Mouse (Mus musculus): ENCODE measurements at regions not wholly inside any gene's neighbourhood (a gene's known extent, or its start where the extent isn't known, plus 50 kb on each side); places are given as distances from the start of the nearest gene placed in this dataset.

GRCm38 (mm10) chr10:17200524-17201426, 522.2 kb upstream of the Cited2 start:
- 85% methylated on average over 8 of the region's 8 CpGs for WGBS

GRCm38 (mm10) chr10:17201427-17201745, 521.6 kb upstream of the Cited2 start:
- no peak overlapping the region for H3K4me3 ChIP-seq (replicated peaks)
- no peak overlapping the region for H3K27ac ChIP-seq
- H3K27me3 ChIP-seq = no peaks in the 10 kb centered on the region
- no peaks in the 10 kb centered on the region for H3K36me3 ChIP-seq
- no peaks in the 10 kb centered on the region for H3K9me3 ChIP-seq
- 90% methylated on average over 1 of the region's 1 CpGs for whole genome bisulfite sequencing
- no peak overlapping the region for H3K9ac ChIP-seq (replicated peaks)
- peaks cover 15% of the 10 kb centered on the region for H3K4me1 ChIP-seq (replicated peaks)
- no peak overlapping the region for H3K4me2 ChIP-seq (replicated peaks)
- no peak for ATAC-seq

More at GRCm38 (mm10) chr10:17200524-17201426, 522.2 kb upstream of the Cited2 start:
- no peak for ATAC-seq
- Histone ChIP-seq H3K9ac (replicated peaks) (no peak overlapping the region), H3K4me1 (replicated peaks) (peaks cover 18% of the 10 kb centered on the region), H3K27me3 (no peaks in the 10 kb centered on the region), H3K9me3 (no peaks in the 10 kb centered on the region), H3K36me3 (no peaks in the 10 kb centered on the region), H3K4me2 (replicated peaks) (no peak overlapping the region), H3K4me3 (replicated peaks) (no peak overlapping the region), H3K27ac (no peak overlapping the region)

DNA sequence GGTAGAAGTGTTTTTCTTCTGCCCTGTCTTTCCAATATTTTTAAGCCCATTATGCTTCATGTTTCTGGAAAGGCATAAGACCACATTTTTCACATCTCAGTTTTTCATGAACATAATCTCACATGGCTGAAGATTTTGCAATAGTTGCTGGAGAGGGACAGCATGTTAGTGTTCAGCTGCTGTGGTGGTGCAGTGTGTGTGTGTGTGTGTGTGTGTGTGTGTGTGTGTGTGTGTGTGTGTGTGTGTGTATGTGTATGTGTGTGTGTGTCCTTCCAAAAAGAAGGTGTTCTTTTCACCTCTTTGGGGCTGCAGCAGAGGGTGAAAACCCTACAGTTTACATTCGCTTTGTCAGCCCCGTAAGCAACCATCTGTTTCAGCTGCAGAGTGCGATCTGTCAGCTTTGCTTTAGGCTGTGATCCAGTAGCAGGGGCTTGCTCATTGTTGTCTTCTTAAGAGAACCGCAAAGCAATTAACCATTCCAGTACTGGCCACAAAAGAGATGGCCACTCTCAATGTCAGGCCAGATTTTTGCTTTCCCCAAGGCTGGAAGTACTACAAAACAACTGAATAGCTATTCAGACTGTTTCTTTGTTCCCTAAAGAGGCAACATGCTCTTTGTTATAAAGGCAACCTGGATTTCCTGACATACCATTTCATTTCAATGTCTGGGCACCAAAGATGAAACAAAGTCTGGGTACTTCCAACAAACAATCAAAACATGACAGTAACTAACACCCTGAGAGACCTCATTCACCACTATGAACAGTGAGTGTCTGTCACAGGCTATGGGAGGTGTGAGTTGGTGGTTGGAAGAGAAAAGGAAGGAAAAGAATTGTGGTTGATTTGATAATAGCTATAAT, 520.2 kb upstream of the Cited2 start:
- no peaks in the 10 kb centered on the region for H3K9me3 ChIP-seq
- peaks cover 12% of the 10 kb centered on the region for H3K4me1 ChIP-seq (replicated peaks)
- peak overlapping the region; percentile 70 for H3K27ac ChIP-seq
- no peak overlapping the region for H3K4me3 ChIP-seq (replicated peaks)
- 2% methylated on average over 4 of the region's 4 CpGs for WGBS
- H3K36me3 ChIP-seq = no peaks in the 10 kb centered on the region
- no peaks in the 10 kb centered on the region for H3K27me3 ChIP-seq
- H3K9ac ChIP-seq (replicated peaks) = no peak overlapping the region
- peak; percentile 93 for ATAC-seq
- H3K4me2 ChIP-seq (replicated peaks) = peak overlapping the region; percentile 2; the same call in 1 of the 2 replicates

GRCm38 (mm10) chr10:17203416-17204110, 519.5 kb upstream of the Cited2 start:
- no peaks in the 10 kb centered on the region for H3K9me3 ChIP-seq
- H3K4me1 ChIP-seq (replicated peaks) = peaks cover 12% of the 10 kb centered on the region
- ATAC-seq = no peak
- no peak overlapping the region for H3K4me2 ChIP-seq (replicated peaks)
- H3K27ac ChIP-seq = peak overlapping the region; percentile 70
- H3K9ac ChIP-seq (replicated peaks) = no peak overlapping the region
- H3K27me3 ChIP-seq = no peaks in the 10 kb centered on the region
- no peaks in the 10 kb centered on the region for H3K36me3 ChIP-seq
- no peak overlapping the region for H3K4me3 ChIP-seq (replicated peaks)
- WGBS = 70% methylated on average over 4 of the region's 4 CpGs

DNA sequence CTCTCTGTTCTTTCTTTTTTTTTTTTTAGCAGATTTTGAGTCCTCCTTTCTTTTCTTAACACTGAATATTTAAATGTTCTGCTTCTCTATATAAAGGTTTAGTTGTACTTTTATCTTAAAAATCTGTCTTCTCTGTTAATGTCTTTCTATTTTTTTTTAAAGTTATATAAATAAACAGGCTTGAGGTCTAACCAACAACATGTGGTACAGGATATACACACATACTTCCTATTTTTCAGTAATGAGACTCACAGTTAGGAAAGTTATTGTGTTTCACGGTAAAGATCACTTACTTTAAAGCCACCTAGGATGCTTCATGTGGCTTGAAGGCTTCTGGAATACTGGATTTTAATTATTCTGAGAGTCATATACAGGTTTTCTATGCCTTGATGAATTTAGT, 518.9 kb upstream of the Cited2 start:
- Histone ChIP-seq H3K27ac (no peak overlapping the region), H3K9me3 (no peaks in the 10 kb centered on the region)
- no peak for ATAC-seq

DNA sequence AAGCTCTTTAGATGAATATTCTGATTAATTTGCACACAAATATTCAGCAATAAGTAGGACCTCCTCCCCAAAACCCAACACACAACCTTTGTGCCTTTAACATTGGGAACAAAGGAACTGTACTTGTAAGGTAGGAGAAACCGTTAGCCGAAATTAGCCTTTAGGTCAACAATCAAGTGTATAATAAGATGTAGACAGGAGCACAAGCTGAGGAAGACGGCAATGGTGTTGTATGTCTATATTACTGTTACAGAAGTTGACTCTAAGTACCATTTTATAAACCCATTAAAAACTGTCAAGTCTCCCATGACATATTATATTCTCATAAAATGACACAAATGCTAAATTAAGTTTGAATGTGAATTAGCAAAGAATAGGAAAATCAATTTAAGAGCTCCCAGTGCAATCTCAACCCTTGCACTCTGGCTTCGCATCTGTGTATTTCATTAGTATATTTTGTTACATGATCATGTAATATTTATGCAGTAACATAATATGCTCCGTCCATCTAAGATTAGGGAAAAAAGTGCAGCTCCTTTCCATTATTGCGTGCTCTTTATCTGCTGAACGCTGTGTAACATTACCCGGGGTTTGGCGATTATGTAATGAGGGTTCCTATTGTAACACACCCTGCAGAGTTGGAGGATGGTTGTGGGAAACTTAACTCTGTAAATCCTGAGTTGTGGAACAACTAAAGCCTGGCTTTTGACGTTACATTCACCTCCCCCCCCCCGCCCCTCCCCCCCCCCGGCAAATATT, 510.3 kb upstream of the Cited2 start:
- 17% methylated on average over 12 of the region's 12 CpGs for WGBS
- Histone ChIP-seq H3K27me3 (no peaks in the 10 kb centered on the region), H3K36me3 (no peaks in the 10 kb centered on the region), H3K9me3 (no peaks in the 10 kb centered on the region), H3K4me2 (replicated peaks) (peak overlapping the region; percentile 30; the same call in 1 of the 2 replicates), H3K27ac (no peak overlapping the region; the same call in 1 of the 2 replicates), H3K4me1 (replicated peaks) (peaks cover 15% of the 10 kb centered on the region), H3K4me3 (replicated peaks) (no peak overlapping the region), H3K9ac (replicated peaks) (no peak overlapping the region)
- peak; percentile 82 for ATAC-seq

More for the DNA sequence above, 518.9 kb upstream of the Cited2 start:
- H3K4me3 ChIP-seq (replicated peaks) = no peak overlapping the region
- H3K4me2 ChIP-seq (replicated peaks) = no peak overlapping the region
- peaks cover 12% of the 10 kb centered on the region for H3K4me1 ChIP-seq (replicated peaks)
- WGBS = 90% methylated on average over 1 of the region's 1 CpGs
- H3K9ac ChIP-seq (replicated peaks) = no peak overlapping the region
- H3K36me3 ChIP-seq = no peaks in the 10 kb centered on the region
- H3K27me3 ChIP-seq = no peaks in the 10 kb centered on the region

DNA sequence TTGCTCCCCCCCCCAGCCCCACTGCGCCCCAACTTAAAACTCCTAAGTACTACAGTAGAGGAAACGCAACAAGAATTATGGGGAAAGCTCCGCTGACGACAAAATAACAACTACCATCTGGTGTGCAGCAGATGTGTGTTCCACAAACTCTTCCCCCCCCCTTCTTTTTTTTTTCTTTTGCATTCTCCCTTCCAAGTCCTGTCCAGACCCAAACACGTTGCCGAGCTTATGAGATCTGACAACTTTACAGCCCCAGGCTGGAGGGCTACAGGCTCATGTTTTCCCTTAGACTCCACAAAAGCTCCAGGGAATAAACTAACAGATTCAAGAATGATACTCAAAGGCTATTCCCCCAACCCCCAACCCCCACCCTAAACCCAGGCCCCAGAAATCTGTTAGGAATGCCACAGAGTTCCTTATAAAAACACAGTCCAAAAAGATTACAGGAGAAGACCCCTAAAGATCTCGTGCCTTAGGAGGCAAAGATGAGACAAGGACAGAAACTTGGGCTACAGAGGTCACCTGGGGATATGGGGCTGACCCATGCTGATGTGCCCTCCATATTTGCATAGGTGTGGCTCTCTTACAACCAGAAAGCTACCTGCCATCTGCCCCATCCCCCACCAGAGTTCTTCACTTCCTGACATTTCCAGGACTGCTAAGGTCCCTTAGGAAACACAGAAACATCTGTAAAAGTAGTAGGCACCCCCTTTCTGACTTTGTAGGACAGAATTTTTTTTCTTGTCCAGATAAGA, 509.5 kb upstream of the Cited2 start:
- Histone ChIP-seq H3K27me3 (no peaks in the 10 kb centered on the region), H3K9ac (replicated peaks) (no peak overlapping the region), H3K4me2 (replicated peaks) (peak overlapping the region; percentile 30; the same call in 1 of the 2 replicates), H3K4me1 (replicated peaks) (peaks cover 15% of the 10 kb centered on the region), H3K36me3 (no peaks in the 10 kb centered on the region), H3K4me3 (replicated peaks) (no peak overlapping the region), H3K27ac (no peak overlapping the region), H3K9me3 (no peaks in the 10 kb centered on the region)
- WGBS = 40% methylated on average over 7 of the region's 7 CpGs
- peak; percentile 74 for ATAC-seq

DNA sequence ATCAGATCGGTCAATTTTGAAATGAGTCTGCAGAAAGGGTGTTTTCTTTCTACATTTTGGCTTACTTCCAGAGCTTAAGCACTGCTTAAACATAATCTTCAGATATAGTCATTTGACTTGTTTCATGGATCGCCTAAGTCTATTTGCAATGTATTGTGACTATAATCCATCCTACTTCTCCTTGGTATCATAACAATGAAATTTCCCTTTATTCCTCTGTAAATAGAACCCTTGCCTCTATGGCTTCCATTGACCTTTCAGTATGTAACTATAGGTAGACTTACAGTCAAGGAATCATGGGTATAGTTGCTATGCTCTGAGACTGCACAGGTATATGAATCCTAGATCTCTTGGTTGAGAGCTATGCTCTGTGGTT, 509.0 kb upstream of the Cited2 start:
- WGBS = 81% methylated on average over 2 of the region's 2 CpGs

DNA sequence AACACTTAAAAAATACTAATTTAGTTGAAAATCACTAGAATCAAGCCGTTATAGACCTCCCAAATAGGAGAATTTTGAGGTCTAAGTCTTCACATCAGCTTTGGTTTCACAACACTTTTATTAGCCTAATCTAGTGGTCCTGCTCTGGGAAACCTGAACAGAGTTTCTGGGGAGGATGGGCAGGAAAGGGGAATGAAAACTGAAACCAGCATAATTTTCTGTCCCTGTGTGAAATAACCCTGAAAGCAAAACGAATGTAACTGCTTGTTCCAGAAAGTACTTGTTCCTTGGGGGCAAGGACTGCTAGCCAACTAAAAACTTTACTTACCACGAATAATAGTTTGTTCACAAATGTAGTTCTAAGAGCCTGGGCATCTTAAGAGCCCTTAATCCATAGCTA, 508.0 kb upstream of the Cited2 start:
- no peaks in the 10 kb centered on the region for H3K36me3 ChIP-seq
- H3K27ac ChIP-seq = no peak overlapping the region
- no peak overlapping the region for H3K4me2 ChIP-seq (replicated peaks)
- 87% methylated on average over 3 of the region's 3 CpGs for WGBS
- peaks cover 15% of the 10 kb centered on the region for H3K4me1 ChIP-seq (replicated peaks)
- H3K9me3 ChIP-seq = no peaks in the 10 kb centered on the region
- H3K9ac ChIP-seq (replicated peaks) = no peak overlapping the region
- ATAC-seq = no peak
- no peak overlapping the region for H3K4me3 ChIP-seq (replicated peaks)
- H3K27me3 ChIP-seq = no peaks in the 10 kb centered on the region

More for the DNA sequence above, 509.0 kb upstream of the Cited2 start:
- no peak overlapping the region for H3K27ac ChIP-seq
- H3K36me3 ChIP-seq = no peaks in the 10 kb centered on the region
- no peak overlapping the region for H3K4me3 ChIP-seq (replicated peaks)
- H3K27me3 ChIP-seq = no peaks in the 10 kb centered on the region
- H3K4me2 ChIP-seq (replicated peaks) = no peak overlapping the region
- no peaks in the 10 kb centered on the region for H3K9me3 ChIP-seq
- H3K4me1 ChIP-seq (replicated peaks) = peaks cover 15% of the 10 kb centered on the region
- no peak for ATAC-seq
- H3K9ac ChIP-seq (replicated peaks) = no peak overlapping the region

DNA sequence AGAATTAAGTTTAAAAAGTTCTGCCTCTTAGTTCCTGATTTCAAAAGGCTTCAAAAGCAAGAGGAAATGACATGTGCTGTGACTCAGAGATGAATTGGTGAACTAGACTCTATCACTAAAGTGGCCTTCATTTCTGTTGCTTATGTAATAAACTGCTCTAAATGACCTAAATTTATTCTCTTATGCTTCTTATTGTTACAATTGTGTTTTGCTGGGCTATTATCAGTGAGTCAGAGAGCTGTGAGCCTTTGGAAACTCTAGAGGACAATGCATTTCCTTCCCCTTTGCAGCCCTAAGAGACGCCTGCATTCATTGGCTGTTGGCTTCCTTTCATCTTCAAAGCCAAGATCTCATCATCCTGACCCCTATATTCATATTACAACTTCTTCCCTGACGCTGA, 501.5 kb upstream of the Cited2 start:
- WGBS = 41% methylated on average over 2 of the region's 2 CpGs
- H3K36me3 ChIP-seq = no peaks in the 10 kb centered on the region
- H3K27ac ChIP-seq = no peak overlapping the region
- ATAC-seq = no peak
- no peak overlapping the region for H3K9ac ChIP-seq (replicated peaks)
- no peaks in the 10 kb centered on the region for H3K27me3 ChIP-seq
- H3K9me3 ChIP-seq = no peaks in the 10 kb centered on the region
- no peak overlapping the region for H3K4me2 ChIP-seq (replicated peaks)
- no peaks in the 10 kb centered on the region for H3K4me1 ChIP-seq (replicated peaks)
- no peak overlapping the region for H3K4me3 ChIP-seq (replicated peaks)

- Histone ChIP-seq H3K36me3 (no peaks in the 10 kb centered on the region), H3K4me2 (replicated peaks) (no peak overlapping the region), H3K4me3 (replicated peaks) (no peak overlapping the region), H3K4me1 (replicated peaks) (peaks cover 10% of the 10 kb centered on the region), H3K27ac (no peak overlapping the region), H3K9me3 (no peaks in the 10 kb centered on the region), H3K27me3 (no peaks in the 10 kb centered on the region), H3K9ac (replicated peaks) (no peak overlapping the region)
- WGBS = 78% methylated on average over 1 of the region's 1 CpGs
- ATAC-seq = no peak
Observed at GRCm38 (mm10) chr10:17225727-17226126, 497.3 kb upstream of the Cited2 start.
